Mouse (Mus musculus) hindbrain, embryonic 16.5 days (tissue): ENCODE data around the gene Hes7. TPM values are rescaled to one million over a fixed set of nuclear protein-coding genes. Genes with fewer than 3 reads are reported as not detected.

Experiments used
- ATAC-seq: fragments of 200-750 bp; cut with Nextera tagmentation; 2 replicates; pipeline ENCODE4 v1.8.0; 2017; ENCODE audit warnings: moderate TSS enrichment, moderate library complexity
- H3K27ac ChIP-seq: fragments of 300-500 bp; sonication (generic); 2 replicates; pipeline ENCODE4 v1.5.1; 2014; ENCODE audit warnings: low read depth, mild to moderate bottlenecking, control low read depth, low read length, moderate library complexity
- H3K27me3 ChIP-seq: fragments of 300-500 bp; sonication (generic); replicated peaks from 2 replicates; pipeline ENCODE4 v1.6.1; 2014; ENCODE audit warnings: low read length; ENCODE audit not compliant: control insufficient read depth, insufficient read depth
- H3K36me3 ChIP-seq: fragments of 300-500 bp; sonication (generic); 2 replicates; pipeline ENCODE4 v1.6.1; 2014; ENCODE audit warnings: mild to moderate bottlenecking, low read length, moderate library complexity, mixed read lengths; ENCODE audit not compliant: control insufficient read depth, insufficient read depth
- H3K4me1 ChIP-seq: fragments of 300-500 bp; sonication (generic); 2 replicates; pipeline ENCODE4 v1.6.1; 2014; ENCODE audit warnings: low read depth, low read length; ENCODE audit not compliant: control insufficient read depth, insufficient read depth
- H3K4me2 ChIP-seq: fragments of 300-500 bp; sonication (generic); 2 replicates; pipeline ENCODE4 v1.6.1; 2014; ENCODE audit warnings: mild to moderate bottlenecking, low read length, control low read depth, moderate library complexity
- H3K4me3 ChIP-seq: fragments of 300-500 bp; sonication (generic); 2 replicates; pipeline ENCODE4 v1.5.1; 2014; ENCODE audit warnings: mild to moderate bottlenecking, low read length, control low read depth, moderate library complexity
- H3K9ac ChIP-seq: fragments of 300-500 bp; sonication (generic); 2 replicates; pipeline ENCODE4 v1.6.1; 2014; ENCODE audit warnings: low read depth, mild to moderate bottlenecking, control low read depth, low read length, moderate library complexity
- H3K9me3 ChIP-seq: fragments of 300-500 bp; sonication (generic); 2 replicates; pipeline ENCODE4 v1.6.1; 2014; ENCODE audit warnings: mild to moderate bottlenecking, low read length, moderate library complexity; ENCODE audit not compliant: control insufficient read depth
- WGBS: fragments of 180-500 bp; shearing (Covaris S2); extraction: QIAGEN DNeasy Blood & Tissue Kit; methylation state at CpG from one replicate; pipeline ENCODE4 v1.1.7; 2014; 5-methylcytosine and 5-hydroxymethylcytosine counted together
- polyA plus RNA-seq: library from polyadenylated mRNA; unstranded; fragments of >200 nt; fragmentation: Nextera tagmentation; extraction: Ambion mirVana; gene quantifications from 2 replicates; pipeline ENCODE4 v1.2.1, GENCODE M21; 2015

Gene Hes7
- polyA plus RNA-seq, 1 experiment from 2014 or later, result 1.8 TPM

GRCm38 (mm10) chr11:69121001-69121740 lies 967 bp downstream of the Hes7 start:
- H3K27ac ChIP-seq, result no peak overlapping the region
- no peaks in the 10 kb centered on the region for H3K36me3 ChIP-seq
- no peaks in the 10 kb centered on the region for H3K27me3 ChIP-seq
- no peaks in the 10 kb centered on the region for H3K9me3 ChIP-seq
- H3K9ac ChIP-seq, result peak overlapping the region; percentile 84
- H3K4me2 ChIP-seq, result peak overlapping the region; percentile 92
- H3K4me3 ChIP-seq, result peak overlapping the region; percentile 88
- H3K4me1 ChIP-seq, result peaks cover 20% of the 10 kb centered on the region
- no peak for ATAC-seq
- under 1% methylated on average over 31 of the region's 33 CpGs for WGBS

- Histone ChIP-seq H3K27me3 (no peaks in the 10 kb centered on the region), H3K27ac (peak overlapping the region; percentile 79), H3K9ac (peak overlapping the region; percentile 84), H3K4me1 (peaks cover 17% of the 10 kb centered on the region), H3K9me3 (no peaks in the 10 kb centered on the region), H3K4me2 (peak overlapping the region; percentile 92), H3K4me3 (peak overlapping the region; percentile 88), H3K36me3 (no peaks in the 10 kb centered on the region)
- under 1% methylated on average over 30 of the region's 32 CpGs for WGBS
- no peak for ATAC-seq
These were observed 1.6 kb downstream of the Hes7 start for GRCm38 (mm10) chr11:69121741-69122335.

GRCm38 (mm10) chr11:69122336-69122951 lies 2.2 kb downstream of the Hes7 start, which contains the start of gene 9130213A22Rik:
Gene 9130213A22Rik, minus strand, starts transcription at chr11:69122589.
- Histone ChIP-seq H3K9me3 (no peaks in the 10 kb centered on the region), H3K27me3 (no peaks in the 10 kb centered on the region), H3K4me3 (peak within 1 kb of the TSS; percentile 88), H3K4me1 (peaks cover 14% of the 10 kb centered on the region), H3K9ac (peak within 1 kb of the TSS; percentile 84), H3K4me2 (peak within 1 kb of the TSS; percentile 92), H3K27ac (peak within 1 kb of the TSS; percentile 79), H3K36me3 (no peaks in the 10 kb centered on the region)
- under 1% methylated on average over 44 of the region's 66 CpGs for WGBS
- ATAC-seq, result peak; percentile 70

GRCm38 (mm10) chr11:69123056-69123692 lies 3.0 kb downstream of the Hes7 start:
- Histone ChIP-seq H3K36me3 (no peaks in the 10 kb centered on the region), H3K9me3 (no peaks in the 10 kb centered on the region), H3K4me1 (peaks cover 14% of the 10 kb centered on the region), H3K4me2 (peak overlapping the region; percentile 92), H3K4me3 (peak overlapping the region; percentile 88), H3K27me3 (no peaks in the 10 kb centered on the region), H3K9ac (peak overlapping the region; percentile 84), H3K27ac (peak overlapping the region; percentile 79)
- ATAC-seq, result peak; percentile 7
- under 1% methylated on average over 29 of the region's 29 CpGs for WGBS

GRCm38 (mm10) chr11:69123693-69124497 lies 3.7 kb downstream of the Hes7 start:
- Histone ChIP-seq H3K4me3 (peak overlapping the region; percentile 88), H3K9me3 (no peaks in the 10 kb centered on the region), H3K4me2 (peak overlapping the region; percentile 92), H3K27me3 (no peaks in the 10 kb centered on the region), H3K4me1 (peaks cover 13% of the 10 kb centered on the region), H3K27ac (peak overlapping the region; percentile 85), H3K9ac (peak overlapping the region; percentile 64), H3K36me3 (no peaks in the 10 kb centered on the region)
- ATAC-seq, result peak; percentile 75
- WGBS, result under 1% methylated on average over 31 of the region's 31 CpGs

GRCm38 (mm10) chr11:69124498-69124847 lies 4.3 kb downstream of the Hes7 start:
- H3K4me2 ChIP-seq, result no peak overlapping the region
- H3K9me3 ChIP-seq, result no peaks in the 10 kb centered on the region
- no peaks in the 10 kb centered on the region for H3K27me3 ChIP-seq
- no peak overlapping the region for H3K27ac ChIP-seq
- H3K36me3 ChIP-seq, result no peaks in the 10 kb centered on the region
- ATAC-seq, result peak; percentile 34
- H3K4me3 ChIP-seq, result peak overlapping the region; percentile 88
- 0% methylated on average over 3 of the region's 3 CpGs for WGBS
- H3K9ac ChIP-seq, result no peak overlapping the region
- peaks cover 10% of the 10 kb centered on the region for H3K4me1 ChIP-seq

GRCm38 (mm10) chr11:69125041-69125851 lies 5.0 kb downstream of the Hes7 start:
- ATAC-seq, result peak; percentile 53
- WGBS, result under 1% methylated on average over 24 of the region's 24 CpGs
- Histone ChIP-seq H3K9ac (peak overlapping the region; percentile 55), H3K27ac (peak overlapping the region; percentile 49), H3K36me3 (no peaks in the 10 kb centered on the region), H3K4me3 (peak overlapping the region; percentile 47), H3K4me2 (peak overlapping the region; percentile 59), H3K27me3 (no peaks in the 10 kb centered on the region), H3K4me1 (peaks cover 7% of the 10 kb centered on the region), H3K9me3 (no peaks in the 10 kb centered on the region)

GRCm38 (mm10) chr11:69125852-69125918 lies 5.5 kb downstream of the Hes7 start, which contains the start of gene Aloxe3:
Gene Aloxe3, plus strand, starts transcription at chr11:69125896.
- no peaks in the 10 kb centered on the region for H3K9me3 ChIP-seq
- peaks cover 2% of the 10 kb centered on the region for H3K4me1 ChIP-seq
- H3K27me3 ChIP-seq, result no peaks in the 10 kb centered on the region
- H3K4me3 ChIP-seq, result peak within 1 kb of the TSS; percentile 47
- no peaks in the 10 kb centered on the region for H3K36me3 ChIP-seq
- WGBS, result 1% methylated on average over 3 of the region's 3 CpGs
- H3K4me2 ChIP-seq, result peak within 1 kb of the TSS; percentile 59
- peak within 1 kb of the TSS; percentile 55 for H3K9ac ChIP-seq
- no peak for ATAC-seq
- H3K27ac ChIP-seq, result peak within 1 kb of the TSS; percentile 49
